Mouse (Mus musculus): ENCODE results near the gene Pds5b. TPM values are rescaled to one million over a fixed set of nuclear protein-coding genes. Genes with fewer than 3 reads are reported as not detected.
"Not testable (repeated sequence)": the region's sequence is repeated elsewhere in the genome, so short reads cannot be mapped to it uniquely, and the experiment has no call there.

Pds5b gene
- total and polyA plus RNA-seq, 3 experiments: 21.9 to 52.7 (median 46.2) TPM

GRCm38 (mm10) chr5:150702714-150703113 is 29.2 kb downstream of the Pds5b start:
- peaks cover 2 to 12% of the 10 kb centered on the region in 2 experiments; a peak in 3 of 4 replicates for H3K36me3 ChIP-seq (ENCODE audit: control insufficient read depth in 1 of 2, insufficient read depth in 2 of 2, low read length in 2 of 2)
- TF ChIP-seq TAL1 (IDR thresholded peaks at IDR 0.05; ENCODE audit: low read length) (no peak), RCOR1 (IDR thresholded peaks at IDR 0.05; ENCODE audit: low read depth, low read length) (peak; percentile 84), MAX (IDR thresholded peaks at IDR 0.05; ENCODE audit: low read length) (no peak), RAD21 (IDR thresholded peaks at IDR 0.05; ENCODE audit: low read depth, low read length) (peak; percentile 57), SMC3 (IDR thresholded peaks at IDR 0.05; ENCODE audit: low read depth, low read length) (peak; percentile 82), CTCF (IDR thresholded peaks at IDR 0.05 in 2 of 3, conservative IDR thresholded peaks at IDR 0.05 in 1 of 3; ENCODE audit: control insufficient read depth in 1 of 3, insufficient read depth in 1 of 3, low read depth in 2 of 3, low read length in 3 of 3, poor library complexity in 1 of 3, severe bottlenecking in 1 of 3) (peak in 2 of 3 experiments; percentile 64 to 83; a peak in 4 of 6 replicates), POLR2A (IDR thresholded peaks at IDR 0.05; ENCODE audit: control insufficient read depth in 1 of 2, insufficient read depth in 1 of 2, low read depth in 1 of 2, low read length in 2 of 2, poor library complexity in 1 of 2) (no peak), ZKSCAN1 (IDR thresholded peaks at IDR 0.05; ENCODE audit: low read depth, low read length) (no peak), ZC3H11A (IDR thresholded peaks at IDR 0.05; ENCODE audit: low read depth, low read length) (peak; percentile 55), USF1 (IDR thresholded peaks at IDR 0.05; ENCODE audit: low read depth, low read length) (no peak), USF2 (IDR thresholded peaks at IDR 0.05; ENCODE audit: borderline replicate concordance in 1 of 2, insufficient read depth in 1 of 2, low read depth in 1 of 2, low read length in 2 of 2) (no peak), POLR2AphosphoS2 (IDR thresholded peaks at IDR 0.05; ENCODE audit: low read length) (no peak)
- no peaks in the 10 kb centered on the region for H3K27me3 ChIP-seq (ENCODE audit: control insufficient read depth in 1 of 2, insufficient read depth in 2 of 2, low read length in 2 of 2)
- H3K9me3 ChIP-seq (replicated peaks; ENCODE audit: insufficient read depth, low read length): no peaks in the 10 kb centered on the region
- H3K4me3 ChIP-seq (ENCODE audit: control insufficient read depth in 1 of 2, insufficient read depth in 1 of 2, low read depth in 2 of 2, low read length in 2 of 2): no peak overlapping the region
- DNase-seq (ENCODE audit: low read depth, low spot score): peak; percentile 78
- H3K79me2 ChIP-seq (ENCODE audit: control insufficient read depth, insufficient read depth, low read length, poor library complexity): peaks cover 26% of the 10 kb centered on the region
- H3K27ac ChIP-seq (ENCODE audit: control insufficient read depth, low read depth, low read length): no peak overlapping the region
- H3K9ac ChIP-seq (ENCODE audit: control insufficient read depth, low read depth, low read length, poor library complexity, severe bottlenecking): no peak overlapping the region
- H3K4me1 ChIP-seq (ENCODE audit: control insufficient read depth in 1 of 2, insufficient read depth in 2 of 2, low read length in 2 of 2): peaks cover 2 to 4% of the 10 kb centered on the region in 2 experiments

- not testable (repeated sequence) for H3K4me1 ChIP-seq (ENCODE audit: control insufficient read depth in 1 of 2, insufficient read depth in 2 of 2, low read length in 2 of 2); H3K9me3 ChIP-seq (replicated peaks; ENCODE audit: insufficient read depth, low read length); DNase-seq (ENCODE audit: low read depth, low spot score); H3K4me3 ChIP-seq (ENCODE audit: control insufficient read depth in 1 of 2, insufficient read depth in 1 of 2, low read depth in 2 of 2, low read length in 2 of 2); H3K27ac ChIP-seq (ENCODE audit: control insufficient read depth, low read depth, low read length); H3K9ac ChIP-seq (ENCODE audit: control insufficient read depth, low read depth, low read length, poor library complexity, severe bottlenecking); H3K27me3 ChIP-seq (ENCODE audit: control insufficient read depth in 1 of 2, insufficient read depth in 2 of 2, low read length in 2 of 2)
- peaks cover 33% of the 10 kb centered on the region for H3K79me2 ChIP-seq (ENCODE audit: control insufficient read depth, insufficient read depth, low read length, poor library complexity)
- peaks cover 0 to 14% of the 10 kb centered on the region in 2 experiments; a peak in 2 of 4 replicates for H3K36me3 ChIP-seq (ENCODE audit: control insufficient read depth in 1 of 2, insufficient read depth in 2 of 2, low read length in 2 of 2)
Observed at GRCm38 (mm10) chr5:150706651-150707050, 33.1 kb downstream of the Pds5b start.

- peaks cover 0 to 17% of the 10 kb centered on the region in 2 experiments; a peak in 2 of 4 replicates for H3K36me3 ChIP-seq (ENCODE audit: control insufficient read depth in 1 of 2, insufficient read depth in 2 of 2, low read length in 2 of 2)
- H3K79me2 ChIP-seq (ENCODE audit: control insufficient read depth, insufficient read depth, low read length, poor library complexity): peaks cover 33% of the 10 kb centered on the region
- not testable (repeated sequence) for H3K4me1 ChIP-seq (ENCODE audit: control insufficient read depth in 1 of 2, insufficient read depth in 2 of 2, low read length in 2 of 2); H3K27me3 ChIP-seq (ENCODE audit: control insufficient read depth in 1 of 2, insufficient read depth in 2 of 2, low read length in 2 of 2); H3K27ac ChIP-seq (ENCODE audit: control insufficient read depth, low read depth, low read length); H3K4me3 ChIP-seq (ENCODE audit: control insufficient read depth in 1 of 2, insufficient read depth in 1 of 2, low read depth in 2 of 2, low read length in 2 of 2); DNase-seq (ENCODE audit: low read depth, low spot score); H3K9ac ChIP-seq (ENCODE audit: control insufficient read depth, low read depth, low read length, poor library complexity, severe bottlenecking); H3K9me3 ChIP-seq (replicated peaks; ENCODE audit: insufficient read depth, low read length)
Observed at GRCm38 (mm10) chr5:150707181-150707580, 33.6 kb downstream of the Pds5b start.
